In the genomic region with DNA sequence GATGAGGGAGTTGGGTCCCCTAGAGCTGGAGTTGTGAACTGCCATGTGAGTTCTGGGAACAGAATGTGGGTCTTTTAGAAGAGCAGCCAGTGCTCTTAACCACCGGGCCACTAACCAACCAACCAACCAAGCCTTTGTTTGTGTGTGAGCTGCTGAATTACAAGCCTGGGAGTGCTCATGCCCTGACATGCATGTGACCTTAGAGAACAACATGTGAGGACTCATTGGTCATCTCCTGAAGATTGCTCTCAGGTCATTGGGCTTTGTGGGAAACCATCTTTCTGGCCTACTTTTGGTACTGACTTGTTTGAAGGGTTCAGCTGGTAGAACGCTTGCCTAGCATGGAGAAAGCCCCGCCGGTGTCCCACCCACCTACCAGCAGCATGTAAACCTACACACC, we compare ENCODE assay signal across 14 mouse cellular contexts.
"Had no signal": no experiment of that assay in that cellular context is flagged by ENCODE, and none has a peak within 500 bp of the region (broad histone marks: within the 10 kb centered on the region; RNA-seq: fewer than 3 reads in every experiment).

No protein-coding gene starts in this region.

- H3K36me3 ChIP-seq: midbrain, embryonic 15.5 days had no signal

- H3K9me3 ChIP-seq: midbrain, embryonic 15.5 days had no signal

- H3K4me2 ChIP-seq: lung, embryonic 15.5 days; midbrain, embryonic 13.5 days; midbrain, embryonic 15.5 days; neural tube, embryonic 12.5 days had no signal

- H3K9ac ChIP-seq: lung, embryonic 15.5 days; midbrain, embryonic 13.5 days; midbrain, embryonic 15.5 days; neural tube, embryonic 12.5 days had no signal

- H3K27ac ChIP-seq: lung, embryonic 15.5 days; macrophage; midbrain, embryonic 13.5 days; midbrain, embryonic 15.5 days; neural tube, embryonic 12.5 days had no signal

- ATAC-seq: lung, postnatal 0 days; midbrain, embryonic 13.5 days; midbrain, embryonic 15.5 days had no signal

- H3K4me1 ChIP-seq: lung, embryonic 15.5 days; megakaryocyte, embryonic 14.5 days; midbrain, embryonic 13.5 days; midbrain, embryonic 15.5 days; neural tube, embryonic 12.5 days had no signal

- H3K27me3 ChIP-seq: lung, embryonic 15.5 days; megakaryocyte, embryonic 14.5 days; midbrain, embryonic 13.5 days; midbrain, embryonic 15.5 days; neural tube, embryonic 12.5 days had no signal

- H3K4me3 ChIP-seq: lung, embryonic 15.5 days; megakaryocyte, embryonic 14.5 days; midbrain, embryonic 13.5 days; midbrain, embryonic 15.5 days; neural tube, embryonic 12.5 days had no signal

- DNase-seq: lung, adult 2 months; lung, postnatal 14 days; lung, postnatal 36 days; right cerebral cortex, postnatal 14 days; thymus, adult 18-20 months; thymus, postnatal 14 days; thymus, postnatal 36 days had no signal
